Mouse (Mus musculus) embryonic facial prominence, embryonic 10.5 days (tissue): ENCODE measurements around the gene Camk2g. TPM values are rescaled to one million over a fixed set of nuclear protein-coding genes. Genes with fewer than 3 reads are reported as not detected.
"Not testable (repeated sequence)": the region's sequence is repeated elsewhere in the genome, so short reads cannot be mapped to it uniquely, and the experiment has no call there.

Experiments
- DNase-seq: peaks from one replicate; pipeline ENCODE4 v3.0.0-alpha.2; 2017; ENCODE audit warnings: low spot score
- H3K27ac ChIP-seq: fragments of 300-500 bp; sonication (generic); replicated peaks from 2 replicates; pipeline ENCODE4 v1.5.1; 2016; ENCODE audit warnings: mild to moderate bottlenecking
- H3K27me3 ChIP-seq: fragments of 300-500 bp; sonication (generic); replicated peaks from 2 replicates; pipeline ENCODE4 v1.6.1; 2016; ENCODE audit warnings: low read depth, mild to moderate bottlenecking; ENCODE audit not compliant: poor library complexity, severe bottlenecking
- H3K36me3 ChIP-seq: fragments of 300-500 bp; sonication (generic); replicated peaks from 2 replicates; pipeline ENCODE4 v1.6.1; 2016; ENCODE audit warnings: mild to moderate bottlenecking, moderate library complexity
- H3K4me1 ChIP-seq: fragments of 300-500 bp; sonication (generic); 2 replicates; pipeline ENCODE4 v1.6.1; 2016
- H3K4me3 ChIP-seq: fragments of 300-500 bp; sonication (generic); 2 replicates; pipeline ENCODE4 v1.5.1; 2016; ENCODE audit warnings: mild to moderate bottlenecking, moderate library complexity
- H3K9me3 ChIP-seq: fragments of 300-500 bp; sonication (generic); 2 replicates; pipeline ENCODE4 v1.6.1; 2016; ENCODE audit warnings: mild to moderate bottlenecking
- WGBS: fragments of 180-500 bp; shearing (Covaris S2); methylation state at CpG from one replicate; pipeline ENCODE4 v1.1.7; 2016; 5-methylcytosine and 5-hydroxymethylcytosine counted together
- polyA plus RNA-seq: library from polyadenylated mRNA; unstranded; fragments of >200 nt; fragmentation: Nextera tagmentation; extraction: Ambion mirVana; gene quantifications from 2 replicates; pipeline ENCODE4 v1.2.1, GENCODE M21; 2016

Camk2g gene
- polyA plus RNA-seq, 1 experiment from 2014 or later: 50.6 TPM

- H3K36me3 ChIP-seq: peaks cover 100% of the 10 kb centered on the region
- WGBS: 84% methylated on average over 6 of the region's 6 CpGs
- H3K9me3 ChIP-seq: no peaks in the 10 kb centered on the region
- DNase-seq: no peak
- H3K27me3 ChIP-seq: no peaks in the 10 kb centered on the region
- H3K4me1 ChIP-seq: no peaks in the 10 kb centered on the region
- no peak overlapping the region for H3K4me3 ChIP-seq
- H3K27ac ChIP-seq: no peak overlapping the region
These were observed 68.1 kb downstream of the Camk2g start for GRCm38 (mm10) chr14:20725660-20726339.

GRCm38 (mm10) chr14:20724043-20724442 lies 69.8 kb downstream of the Camk2g start:
- 41% methylated on average over 5 of the region's 5 CpGs for WGBS
- DNase-seq: peak; percentile 66
- Histone ChIP-seq H3K27ac (no peak overlapping the region), H3K27me3 (no peaks in the 10 kb centered on the region), H3K9me3 (no peaks in the 10 kb centered on the region), H3K36me3 (peaks cover 100% of the 10 kb centered on the region), H3K4me1 (no peaks in the 10 kb centered on the region), H3K4me3 (no peak overlapping the region)

GRCm38 (mm10) chr14:20723006-20723405 lies 70.9 kb downstream of the Camk2g start:
- H3K9me3 ChIP-seq: no peaks in the 10 kb centered on the region
- H3K27me3 ChIP-seq: no peaks in the 10 kb centered on the region
- no peak overlapping the region for H3K4me3 ChIP-seq
- peaks cover 100% of the 10 kb centered on the region for H3K36me3 ChIP-seq
- no peak overlapping the region for H3K27ac ChIP-seq
- DNase-seq: no peak
- H3K4me1 ChIP-seq: no peaks in the 10 kb centered on the region
- 92% methylated on average over 12 of the region's 12 CpGs for WGBS

- 93% methylated on average over 4 of the region's 4 CpGs for WGBS
- no peaks in the 10 kb centered on the region for H3K9me3 ChIP-seq
- DNase-seq: no peak
- no peak overlapping the region for H3K4me3 ChIP-seq
- H3K4me1 ChIP-seq: no peaks in the 10 kb centered on the region
- peaks cover 100% of the 10 kb centered on the region for H3K36me3 ChIP-seq
- no peaks in the 10 kb centered on the region for H3K27me3 ChIP-seq
- H3K27ac ChIP-seq: no peak overlapping the region
These were observed 72.5 kb downstream of the Camk2g start for GRCm38 (mm10) chr14:20721371-20721770.

GRCm38 (mm10) chr14:20719767-20720166 lies 74.1 kb downstream of the Camk2g start:
- DNase-seq: no peak
- Histone ChIP-seq H3K27ac (no peak overlapping the region), H3K4me1 (no peaks in the 10 kb centered on the region), H3K27me3 (no peaks in the 10 kb centered on the region), H3K9me3 (no peaks in the 10 kb centered on the region), H3K36me3 (peaks cover 100% of the 10 kb centered on the region), H3K4me3 (no peak overlapping the region)
- WGBS: 95% methylated on average over 12 of the region's 12 CpGs

- 91% methylated on average over 10 of the region's 10 CpGs for WGBS
- no peaks in the 10 kb centered on the region for H3K4me1 ChIP-seq
- no peak overlapping the region for H3K4me3 ChIP-seq
- H3K27me3 ChIP-seq: no peaks in the 10 kb centered on the region
- DNase-seq: no peak
- peaks cover 100% of the 10 kb centered on the region for H3K36me3 ChIP-seq
- H3K27ac ChIP-seq: no peak overlapping the region
- no peaks in the 10 kb centered on the region for H3K9me3 ChIP-seq
These were observed 75.4 kb downstream of the Camk2g start for GRCm38 (mm10) chr14:20718443-20718842.

GRCm38 (mm10) chr14:20713832-20714231 lies 80.1 kb downstream of the Camk2g start:
- no peaks in the 10 kb centered on the region for H3K27me3 ChIP-seq
- no peaks in the 10 kb centered on the region for H3K9me3 ChIP-seq
- H3K36me3 ChIP-seq: peaks cover 93% of the 10 kb centered on the region
- no peak overlapping the region for H3K27ac ChIP-seq
- DNase-seq: no peak
- H3K4me1 ChIP-seq: peaks cover 10% of the 10 kb centered on the region
- no peak overlapping the region for H3K4me3 ChIP-seq
- 78% methylated on average over 11 of the region's 11 CpGs for WGBS

GRCm38 (mm10) chr14:20708239-20708638 lies 85.6 kb downstream of the Camk2g start:
- Histone ChIP-seq H3K36me3 (peaks cover 53% of the 10 kb centered on the region), H3K4me1 (peaks cover 30% of the 10 kb centered on the region), H3K9me3 (no peaks in the 10 kb centered on the region), H3K27ac (peak overlapping the region; percentile 95), H3K4me3 (peak overlapping the region; percentile 99), H3K27me3 (no peaks in the 10 kb centered on the region)
- DNase-seq: no peak
- WGBS: 12% methylated on average over 10 of the region's 10 CpGs

GRCm38 (mm10) chr14:20707201-20708190 lies 86.4 kb downstream of the Camk2g start, which contains the start of gene Zswim8:
Zswim8 (plus strand) TSS chr14:20707552.
- Histone ChIP-seq H3K4me3 (peak within 1 kb of the TSS; percentile 99), H3K27me3 (no peaks in the 10 kb centered on the region), H3K9me3 (no peaks in the 10 kb centered on the region), H3K27ac (peak within 1 kb of the TSS; percentile 95), H3K4me1 (peaks cover 30% of the 10 kb centered on the region), H3K36me3 (peaks cover 45% of the 10 kb centered on the region)
- under 1% methylated on average over 80 of the region's 80 CpGs for WGBS
- DNase-seq: peak; percentile 92

GRCm38 (mm10) chr14:20703461-20703860 lies 90.4 kb downstream of the Camk2g start:
- WGBS: 11% methylated on average over 8 of the region's 8 CpGs
- Histone ChIP-seq H3K4me3 (peak overlapping the region; percentile 67), H3K36me3 (peaks cover 34% of the 10 kb centered on the region), H3K4me1 (peaks cover 36% of the 10 kb centered on the region), H3K27ac (peak overlapping the region; percentile 98)
- not testable (repeated sequence) for H3K27me3 ChIP-seq, DNase-seq, H3K9me3 ChIP-seq

GRCm38 (mm10) chr14:20702741-20703381 lies 91.0 kb downstream of the Camk2g start, which contains the start of gene Chchd1:
Chchd1 (plus strand) TSS chr14:20703006.
- DNase-seq: peak; percentile 92
- WGBS: under 1% methylated on average over 61 of the region's 61 CpGs
- Histone ChIP-seq H3K27ac (peak within 1 kb of the TSS; percentile 98), H3K36me3 (peaks cover 40% of the 10 kb centered on the region), H3K9me3 (no peaks in the 10 kb centered on the region), H3K27me3 (no peaks in the 10 kb centered on the region), H3K4me1 (peaks cover 39% of the 10 kb centered on the region), H3K4me3 (peak within 1 kb of the TSS; percentile 67)

GRCm38 (mm10) chr14:20702096-20702740 lies 91.7 kb downstream of the Camk2g start:
- H3K9me3 ChIP-seq: no peaks in the 10 kb centered on the region
- DNase-seq: no peak
- H3K4me1 ChIP-seq: peaks cover 44% of the 10 kb centered on the region
- peaks cover 44% of the 10 kb centered on the region for H3K36me3 ChIP-seq
- WGBS: 14% methylated on average over 15 of the region's 15 CpGs
- H3K27me3 ChIP-seq: no peaks in the 10 kb centered on the region
- peak overlapping the region; percentile 98 for H3K27ac ChIP-seq
- peak overlapping the region; percentile 67 for H3K4me3 ChIP-seq
